ENCODE assay signal across 9 mouse cellular contexts in the genomic region with DNA sequence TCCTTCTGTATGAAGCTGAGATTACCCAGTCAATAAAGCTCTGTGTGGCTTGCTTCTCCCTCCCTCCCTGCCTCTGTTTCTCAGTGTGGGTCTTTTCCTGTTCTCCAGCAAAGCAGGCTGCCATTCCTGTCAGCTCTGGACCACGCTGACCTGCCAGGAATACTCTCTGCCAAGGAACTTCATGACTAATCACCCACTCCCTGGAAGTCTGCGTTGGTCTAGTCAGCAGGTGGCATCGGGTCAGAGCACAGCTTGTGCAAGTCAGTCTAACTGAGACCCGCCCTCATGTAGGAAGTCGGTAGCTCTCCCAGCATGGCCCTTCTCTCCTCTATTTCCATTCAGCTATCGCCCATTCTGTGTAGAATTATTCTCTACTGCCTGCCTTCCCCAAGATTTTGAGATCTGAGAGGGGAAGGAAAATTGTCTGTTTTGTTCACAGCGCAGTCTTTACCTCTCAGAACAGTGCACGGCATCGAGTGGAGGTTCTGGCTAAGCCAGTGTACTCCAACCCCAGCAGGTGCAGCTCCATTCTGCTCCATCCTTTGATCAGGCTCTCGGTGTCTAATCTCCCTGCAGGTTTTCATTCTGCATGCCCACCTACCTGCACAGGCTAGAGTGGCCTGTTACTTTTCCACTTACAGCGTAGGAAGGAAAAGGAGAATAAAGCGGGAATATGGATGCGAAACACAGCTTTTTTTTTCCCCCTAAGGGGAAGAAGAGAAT.
DNase-seq lines count a peak whose midpoint lies in the region; ATAC-seq lines count a peak whose summit lies in the region.
"Had no signal": no experiment of that assay in that cellular context is flagged by ENCODE, and none has a peak within 500 bp of the region (broad histone marks: within the 10 kb centered on the region; RNA-seq: fewer than 3 reads in every experiment).

No protein-coding gene starts in this region.

- ATAC-seq in liver, embryonic 11.5 days (replicated peaks; ENCODE audit: low FRiP score), result no peak
- no peak for ATAC-seq in megakaryocyte, adult 5-6 weeks (ENCODE audit: poor library complexity, severe bottlenecking)

- H3K9ac ChIP-seq in liver, embryonic 11.5 days (ENCODE audit: low read depth, low read length), result no peak overlapping the region
- H3K9ac ChIP-seq: limb, embryonic 13.5 days had no signal

- intact Hi-C loops in left cerebral cortex, postnatal 4 days (cut with DNase I), result no loop called here
- intact Hi-C loops in gastrocnemius, postnatal 14 days (cut with DNase I; ENCODE audit: low total_unique reads), result no loop called here

- peak; percentile 34 to 57 for DNase-seq in adrenal gland, adult (ENCODE audit: inconsistent age in 2 of 2, low spot score in 1 of 2)
- DNase-seq in adrenal gland, postnatal 25 days, result no peak
- DNase-seq in left cerebral cortex, postnatal 4 days, result peak; percentile 32
- no peak for DNase-seq in left cerebral cortex, adult 9 months (ENCODE audit: low spot score in 2 of 2)
- peak; percentile 47 for DNase-seq in gastrocnemius, postnatal 14 days
- peak; percentile 65 for DNase-seq in lung, postnatal 36 days
- no peak for DNase-seq in liver, embryonic 11.5 days (ENCODE audit: low spot score)

- H3K27me3 ChIP-seq in liver, embryonic 11.5 days (replicated peaks; ENCODE audit: control insufficient read depth, insufficient read depth, low read length), result no peaks in the 10 kb centered on the region
- H3K27me3 ChIP-seq: limb, embryonic 13.5 days had no signal

- no peaks in the 10 kb centered on the region for H3K9me3 ChIP-seq in liver, embryonic 11.5 days (ENCODE audit: control insufficient read depth, low read length)
- H3K9me3 ChIP-seq: limb, embryonic 13.5 days had no signal

- no peak overlapping the region for H3K4me3 ChIP-seq in liver, embryonic 11.5 days (ENCODE audit: low read depth, low read length)
- H3K4me3 ChIP-seq: limb, embryonic 13.5 days had no signal

- no peaks in the 10 kb centered on the region for H3K36me3 ChIP-seq in liver, embryonic 11.5 days (ENCODE audit: control insufficient read depth, insufficient read depth, low read length)
- H3K36me3 ChIP-seq: limb, embryonic 13.5 days had no signal

- no peaks in the 10 kb centered on the region for H3K4me1 ChIP-seq in liver, embryonic 11.5 days (replicated peaks; ENCODE audit: control insufficient read depth, insufficient read depth, low read length)

- H3K27ac ChIP-seq in liver, embryonic 11.5 days (ENCODE audit: low read depth, low read length), result no peak overlapping the region
- H3K27ac ChIP-seq: limb, embryonic 13.5 days had no signal

- 67% methylated on average over 13 of the region's 13 CpGs for WGBS in liver, embryonic 11.5 days

- no peak overlapping the region for H3K4me2 ChIP-seq in liver, embryonic 11.5 days
- H3K4me2 ChIP-seq: limb, embryonic 13.5 days had no signal

Comparison
In these comparisons a context has a peak if more than half of its experiments do, and no peak if none do; other contexts are left out.
1. DNase-seq: peak in adrenal gland, adult (2 of 2), left cerebral cortex, postnatal 4 days (single experiment), gastrocnemius, postnatal 14 days (single experiment) and lung, postnatal 36 days (single experiment); none in adrenal gland, postnatal 25 days (single experiment), left cerebral cortex, adult 9 months (0 of 2) and liver, embryonic 11.5 days (single experiment).